Mouse (Mus musculus) heart, embryonic 10.5 days (tissue): ENCODE measurements at regions not wholly inside any gene's neighbourhood (a gene's known extent, or its start where the extent isn't known, plus 50 kb on each side); places are given as distances from the start of the nearest gene placed in this dataset.

Experiments used
- DNase-seq: peaks from one replicate; pipeline ENCODE4 v3.0.0-alpha.2; 2017; ENCODE audit warnings: low spot score
- H3K27ac ChIP-seq: fragments of 300-500 bp; sonication (generic); 2 replicates; pipeline ENCODE4 v1.5.1; 2016; ENCODE audit warnings: mild to moderate bottlenecking
- H3K27me3 ChIP-seq: fragments of 300-500 bp; sonication (generic); 2 replicates; pipeline ENCODE4 v1.6.1; 2016; ENCODE audit warnings: mild to moderate bottlenecking; ENCODE audit not compliant: poor library complexity, insufficient read depth, severe bottlenecking
- H3K36me3 ChIP-seq: fragments of 300-500 bp; sonication (generic); 2 replicates; pipeline ENCODE4 v1.6.1; 2016; ENCODE audit warnings: mild to moderate bottlenecking, moderate library complexity
- H3K4me1 ChIP-seq: fragments of 300-500 bp; sonication (generic); 2 replicates; pipeline ENCODE4 v1.6.1; 2016; ENCODE audit warnings: mild to moderate bottlenecking
- H3K4me3 ChIP-seq: fragments of 300-500 bp; sonication (generic); 2 replicates; pipeline ENCODE4 v1.5.1; 2016; ENCODE audit warnings: mild to moderate bottlenecking, moderate library complexity
- H3K9me3 ChIP-seq: fragments of 300-500 bp; sonication (generic); 2 replicates; pipeline ENCODE4 v1.6.1; 2016; ENCODE audit warnings: mild to moderate bottlenecking, moderate library complexity
- WGBS: fragments of 180-500 bp; shearing (Covaris S2); methylation state at CpG from one replicate; pipeline ENCODE4 v1.1.7; 2016; 5-methylcytosine and 5-hydroxymethylcytosine counted together

GRCm38 (mm10) chr13:35463850-35464249, 195.8 kb upstream of the Cdyl start:
- H3K4me1 ChIP-seq = no peaks in the 10 kb centered on the region
- H3K27me3 ChIP-seq = no peaks in the 10 kb centered on the region
- no peak for DNase-seq
- 75% methylated on average over 2 of the region's 2 CpGs for WGBS
- no peaks in the 10 kb centered on the region for H3K36me3 ChIP-seq
- H3K9me3 ChIP-seq = no peaks in the 10 kb centered on the region
- H3K27ac ChIP-seq = no peak overlapping the region
- no peak overlapping the region for H3K4me3 ChIP-seq

- WGBS = 71% methylated on average over 11 of the region's 11 CpGs
- no peak overlapping the region for H3K27ac ChIP-seq
- H3K4me3 ChIP-seq = no peak overlapping the region
- H3K36me3 ChIP-seq = no peaks in the 10 kb centered on the region
- H3K27me3 ChIP-seq = no peaks in the 10 kb centered on the region
- DNase-seq = no peak
- no peaks in the 10 kb centered on the region for H3K9me3 ChIP-seq
- no peaks in the 10 kb centered on the region for H3K4me1 ChIP-seq
These were observed 190.1 kb upstream of the Cdyl start for GRCm38 (mm10) chr13:35469361-35470198.

GRCm38 (mm10) chr13:35478226-35478625, 181.4 kb upstream of the Cdyl start:
- Histone ChIP-seq H3K36me3 (no peaks in the 10 kb centered on the region), H3K27ac (no peak overlapping the region), H3K4me1 (no peaks in the 10 kb centered on the region), H3K27me3 (no peaks in the 10 kb centered on the region), H3K9me3 (no peaks in the 10 kb centered on the region), H3K4me3 (no peak overlapping the region)
- DNase-seq = no peak
- 74% methylated on average over 2 of the region's 2 CpGs for WGBS

DNA sequence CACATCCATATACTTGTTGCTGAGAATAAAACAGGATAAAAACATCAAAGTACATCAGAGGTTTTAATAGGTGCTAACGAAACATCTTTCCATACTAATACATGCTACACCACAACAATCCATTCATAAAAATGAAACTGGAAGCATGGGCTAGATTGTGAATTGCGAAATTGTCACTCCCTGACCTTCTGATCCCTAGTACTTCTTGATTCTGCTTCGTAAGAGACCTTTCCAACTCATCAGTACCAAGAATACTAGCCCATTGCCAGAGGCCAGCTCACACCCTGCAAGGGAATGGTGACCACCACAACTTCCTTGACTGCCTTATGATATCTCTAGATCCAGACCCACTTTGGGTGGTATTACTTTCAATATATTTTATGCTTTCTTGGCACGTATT, 177.3 kb upstream of the Cdyl start:
- Histone ChIP-seq H3K9me3 (no peaks in the 10 kb centered on the region), H3K27me3 (no peaks in the 10 kb centered on the region), H3K27ac (no peak overlapping the region), H3K4me3 (no peak overlapping the region), H3K36me3 (no peaks in the 10 kb centered on the region), H3K4me1 (no peaks in the 10 kb centered on the region)
- WGBS = 83% methylated on average over 4 of the region's 4 CpGs
- no peak for DNase-seq

GRCm38 (mm10) chr13:35486125-35486524, 173.5 kb upstream of the Cdyl start:
- H3K27ac ChIP-seq = no peak overlapping the region; the same call in 1 of the 2 replicates
- 77% methylated on average over 4 of the region's 4 CpGs for WGBS
- no peaks in the 10 kb centered on the region for H3K4me1 ChIP-seq
- no peaks in the 10 kb centered on the region for H3K9me3 ChIP-seq
- no peak overlapping the region for H3K4me3 ChIP-seq
- no peak for DNase-seq
- H3K36me3 ChIP-seq = no peaks in the 10 kb centered on the region
- no peaks in the 10 kb centered on the region for H3K27me3 ChIP-seq

GRCm38 (mm10) chr13:35499776-35500175, 159.9 kb upstream of the Cdyl start:
- no peak overlapping the region for H3K4me3 ChIP-seq
- no peaks in the 10 kb centered on the region for H3K9me3 ChIP-seq
- WGBS = 89% methylated on average over 2 of the region's 2 CpGs
- no peaks in the 10 kb centered on the region for H3K27me3 ChIP-seq
- no peaks in the 10 kb centered on the region for H3K36me3 ChIP-seq
- H3K4me1 ChIP-seq = peaks cover 5% of the 10 kb centered on the region
- DNase-seq = no peak
- H3K27ac ChIP-seq = no peak overlapping the region

DNA sequence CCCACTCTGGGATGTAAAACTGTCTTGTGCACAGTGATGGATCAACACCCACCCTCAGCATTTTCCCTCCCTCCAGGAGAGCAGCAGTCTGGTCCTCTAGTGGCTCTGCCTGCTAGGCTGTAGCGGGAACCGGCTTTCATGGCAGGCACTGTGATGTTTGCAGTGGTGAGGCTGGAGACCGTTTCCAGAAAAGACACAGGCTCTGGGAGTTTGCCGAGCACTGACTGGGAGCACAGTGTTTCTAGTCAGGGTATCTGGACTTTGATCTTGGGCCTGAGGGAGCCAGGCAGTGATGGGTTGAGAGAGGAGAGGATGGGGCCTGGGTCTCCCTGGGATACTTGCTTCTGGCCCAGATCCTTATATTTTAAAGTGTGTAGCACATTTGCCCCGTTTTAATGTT, 158.7 kb upstream of the Cdyl start:
- Histone ChIP-seq H3K27me3 (no peaks in the 10 kb centered on the region), H3K27ac (no peak overlapping the region), H3K36me3 (no peaks in the 10 kb centered on the region), H3K9me3 (no peaks in the 10 kb centered on the region), H3K4me1 (peaks cover 5% of the 10 kb centered on the region), H3K4me3 (no peak overlapping the region)
- WGBS = 68% methylated on average over 5 of the region's 5 CpGs
- no peak for DNase-seq

- 70% methylated on average over 11 of the region's 11 CpGs for WGBS
- H3K9me3 ChIP-seq = no peaks in the 10 kb centered on the region
- no peaks in the 10 kb centered on the region for H3K36me3 ChIP-seq
- no peaks in the 10 kb centered on the region for H3K27me3 ChIP-seq
- no peak overlapping the region for H3K27ac ChIP-seq
- no peak for DNase-seq
- peaks cover 5% of the 10 kb centered on the region for H3K4me1 ChIP-seq
- H3K4me3 ChIP-seq = no peak overlapping the region
These were observed 158.1 kb upstream of the Cdyl start for GRCm38 (mm10) chr13:35501351-35502146.

DNA sequence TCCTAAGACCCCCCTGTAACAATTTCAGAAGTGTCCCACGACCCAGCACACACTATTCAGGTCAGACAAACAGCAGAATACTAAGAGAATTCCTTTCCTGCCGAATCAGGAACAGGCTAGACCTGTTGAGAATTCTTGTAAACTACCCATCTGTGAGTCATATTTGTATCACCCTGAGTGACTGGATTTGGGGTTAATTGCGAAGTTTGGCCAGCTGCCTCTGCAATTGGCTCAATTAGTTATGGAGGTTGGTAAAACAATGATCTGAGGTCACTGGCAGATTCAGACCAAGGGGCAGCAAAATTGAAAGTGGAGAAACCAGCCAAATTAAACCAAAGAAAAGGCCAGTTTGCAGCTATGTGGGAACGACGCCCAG, 157.5 kb upstream of the Cdyl start:
- H3K27ac ChIP-seq = no peak overlapping the region
- H3K4me1 ChIP-seq = peaks cover 5% of the 10 kb centered on the region
- no peak overlapping the region for H3K4me3 ChIP-seq
- H3K27me3 ChIP-seq = no peaks in the 10 kb centered on the region
- 71% methylated on average over 5 of the region's 5 CpGs for WGBS
- H3K36me3 ChIP-seq = no peaks in the 10 kb centered on the region
- no peaks in the 10 kb centered on the region for H3K9me3 ChIP-seq
- DNase-seq = no peak

DNA sequence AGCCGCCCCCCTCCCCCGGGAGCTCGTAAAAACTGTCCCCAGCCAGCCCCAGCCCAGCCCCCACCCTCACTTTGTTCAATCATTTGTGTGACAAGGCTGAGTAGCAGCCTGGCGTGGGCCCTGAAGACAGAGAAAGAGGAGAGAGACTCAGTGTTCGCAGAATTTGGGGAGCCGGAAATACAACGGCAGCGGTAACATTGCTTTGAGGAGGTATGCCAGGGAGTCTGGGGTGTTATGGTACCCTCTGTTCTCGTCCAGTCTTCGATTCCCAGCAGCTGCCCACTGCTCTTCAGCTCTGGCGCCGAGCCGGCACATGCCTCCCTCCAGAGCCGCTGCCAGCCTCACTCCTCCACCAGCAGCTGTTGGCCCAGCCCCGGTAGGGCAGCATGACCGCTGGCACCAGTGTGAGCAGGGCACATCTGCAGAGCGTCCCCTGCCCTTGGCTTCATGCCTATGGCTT, 156.2 kb upstream of the Cdyl start:
- H3K27me3 ChIP-seq = no peaks in the 10 kb centered on the region
- 72% methylated on average over 17 of the region's 17 CpGs for WGBS
- peaks cover 5% of the 10 kb centered on the region for H3K4me1 ChIP-seq
- H3K27ac ChIP-seq = no peak overlapping the region
- no peaks in the 10 kb centered on the region for H3K36me3 ChIP-seq
- H3K4me3 ChIP-seq = no peak overlapping the region
- DNase-seq = no peak
- no peaks in the 10 kb centered on the region for H3K9me3 ChIP-seq

DNA sequence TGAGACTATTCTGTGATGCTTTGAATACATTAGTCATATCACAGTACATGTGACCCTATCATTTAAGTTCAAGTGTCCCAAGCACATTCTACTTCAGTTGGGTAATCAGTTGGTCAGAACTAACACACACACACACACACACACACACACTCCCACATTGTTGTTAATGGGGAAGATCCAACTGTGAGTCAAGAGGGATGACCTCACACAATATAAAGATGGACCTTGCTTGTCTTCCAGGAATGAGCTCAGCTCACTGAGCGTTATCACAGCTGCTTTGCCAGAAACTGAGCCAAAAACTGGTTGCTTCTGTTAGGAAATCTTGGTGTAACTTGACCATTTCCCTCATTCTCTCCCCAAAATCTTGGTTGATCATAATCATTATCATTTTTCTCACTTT, 152.4 kb upstream of the Cdyl start:
- Histone ChIP-seq H3K4me1 (peaks cover 10% of the 10 kb centered on the region), H3K4me3 (no peak overlapping the region), H3K27ac (no peak overlapping the region), H3K9me3 (no peaks in the 10 kb centered on the region), H3K36me3 (no peaks in the 10 kb centered on the region), H3K27me3 (no peaks in the 10 kb centered on the region)
- no peak for DNase-seq
- WGBS = 79% methylated on average over 1 of the region's 1 CpGs

- Histone ChIP-seq H3K9me3 (no peaks in the 10 kb centered on the region), H3K27me3 (no peaks in the 10 kb centered on the region), H3K4me1 (peaks cover 4% of the 10 kb centered on the region; the same call in 1 of the 2 replicates), H3K27ac (no peak overlapping the region), H3K36me3 (no peaks in the 10 kb centered on the region), H3K4me3 (no peak overlapping the region)
- no peak for DNase-seq
- 62% methylated on average over 8 of the region's 8 CpGs for WGBS
These were observed 147.6 kb upstream of the Cdyl start for GRCm38 (mm10) chr13:35512029-35512507.

DNA sequence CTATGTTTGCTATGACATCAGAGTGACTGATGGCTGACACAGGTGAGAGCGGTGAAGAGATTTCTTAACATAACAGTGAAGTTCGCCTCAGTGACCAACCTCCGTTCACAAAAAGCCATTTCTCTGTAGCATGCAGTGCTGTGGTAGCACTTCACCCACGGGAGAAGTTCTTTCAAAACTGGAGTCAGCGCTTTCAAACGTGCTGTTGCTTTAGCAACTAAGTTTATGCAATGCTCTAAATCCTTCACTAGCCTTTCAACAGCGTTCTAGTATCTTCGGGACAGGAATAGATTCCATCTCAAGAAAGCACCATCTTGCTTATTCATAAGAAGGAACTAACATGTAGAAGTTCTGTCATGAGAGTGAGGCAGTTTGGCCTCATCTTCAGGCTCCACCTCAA, 146.5 kb upstream of the Cdyl start:
- H3K9me3 ChIP-seq = no peaks in the 10 kb centered on the region
- no peaks in the 10 kb centered on the region for H3K36me3 ChIP-seq
- no peaks in the 10 kb centered on the region for H3K27me3 ChIP-seq
- WGBS = 86% methylated on average over 8 of the region's 8 CpGs
- no peak overlapping the region for H3K4me3 ChIP-seq
- H3K4me1 ChIP-seq = peaks cover 4% of the 10 kb centered on the region; the same call in 1 of the 2 replicates
- DNase-seq = no peak
- H3K27ac ChIP-seq = no peak overlapping the region
